Mouse (Mus musculus): ENCODE results near the gene Gm13212. TPM values are rescaled to one million over a fixed set of nuclear protein-coding genes. Genes with fewer than 3 reads are reported as not detected.

The Gm13212 gene
- 1 to 10 TPM; 9.0 to 10.0 TPM for polyA plus RNA-seq (2017; shearing (Covaris generic))

DNA sequence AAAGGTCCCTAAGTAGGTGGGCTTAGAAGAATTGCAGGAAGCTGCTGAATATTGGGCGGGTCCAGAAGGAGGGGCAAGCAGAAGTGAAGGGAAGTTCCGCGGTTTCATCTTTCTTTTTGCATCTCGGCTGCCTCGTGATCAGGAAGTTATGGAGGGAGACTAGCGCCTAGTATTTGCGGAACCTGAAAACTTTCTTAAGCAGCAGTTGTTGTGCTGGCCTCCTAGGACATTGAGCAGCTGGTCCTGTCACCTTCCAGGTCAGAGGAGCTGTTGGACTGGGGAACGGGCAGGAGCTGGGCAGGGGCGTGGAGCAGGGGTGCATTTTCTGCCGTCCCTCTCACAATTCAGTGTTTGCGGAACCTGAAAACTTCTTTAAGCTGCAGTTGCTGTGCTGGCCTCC, at the start of gene Gm13212:
TSS of gene Gm13212 (plus strand) at position 89 of the 400 bp plus-strand sequence.

DNA sequence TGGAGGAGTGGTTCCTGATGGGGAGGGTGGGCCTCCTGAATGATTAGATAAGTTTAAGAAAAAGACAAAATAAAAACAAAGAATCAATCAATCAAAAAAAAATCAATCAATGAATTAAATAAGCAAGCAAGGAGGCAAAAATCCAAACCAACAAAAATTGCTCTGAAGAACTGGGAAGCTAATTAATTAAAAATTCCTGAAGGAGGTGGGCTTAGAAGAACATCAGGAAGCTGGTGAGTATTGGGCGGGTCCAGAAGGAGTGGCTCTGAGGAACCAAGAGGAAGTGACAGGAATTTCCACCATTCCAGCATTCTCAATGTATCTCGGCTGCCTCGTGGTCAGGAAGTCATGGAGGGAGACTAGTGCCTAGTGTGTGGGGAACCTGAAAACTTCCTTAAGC, 85.4 kb downstream of the Gm13212 start, which contains the start of gene Zfp980:
TSS of gene Zfp980 (plus strand) at position 301 of the 400 bp plus-strand sequence.

Other genes starting within 250 kb of the Gm13212 start
- 1 to 10 TPM in 1 of 2 experiments, under 1 TPM in 1; 0.25 to 5.4 TPM for gene Zfp990, start 74.4 kb upstream of the Gm13212 start, polyA plus RNA-seq (2017; shearing (Covaris generic))
- under 1 TPM; 0.07 to 0.16 TPM for gene Zfp980, start 85.5 kb downstream of the Gm13212 start, polyA plus RNA-seq (2017; shearing (Covaris generic))

All from inflammation-experienced regulatory T-cells (primary cell).